Mouse (Mus musculus): ENCODE measurements around the gene Them4.

DNA sequence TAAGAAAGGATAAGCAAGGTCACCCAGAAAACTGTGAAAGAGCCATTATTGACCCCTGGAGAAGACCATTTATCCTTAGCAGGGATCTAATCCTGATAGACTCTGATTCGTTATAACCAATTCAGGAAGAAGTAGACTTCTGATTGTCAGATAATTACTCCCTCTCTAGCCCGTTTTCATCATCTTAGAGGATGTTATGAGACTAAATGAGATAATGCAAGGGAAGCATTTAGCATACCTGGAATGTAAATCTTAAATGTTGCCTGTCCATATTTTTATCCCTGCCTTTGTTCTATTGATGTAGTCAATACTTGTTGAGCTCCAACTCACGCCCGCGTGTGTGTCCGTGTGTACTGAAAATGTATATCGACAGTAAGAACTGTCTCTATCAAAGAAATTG, 602 bp downstream of the Them4 start:
- TF ChIP-seq EP300 (optimal IDR thresholded peaks at IDR 0.05) (no peak), CTCF (IDR thresholded peaks at IDR 0.05; ENCODE audit: low read depth) (no peak)
